Mouse (Mus musculus) forebrain, embryonic 12.5 days (tissue): ENCODE data around the gene Adat3. TPM values are rescaled to one million over a fixed set of nuclear protein-coding genes. Genes with fewer than 3 reads are reported as not detected.

ENCODE experiments used
- ATAC-seq: fragments of 200-750 bp; cut with Nextera tagmentation; 2 replicates; pipeline ENCODE4 v1.8.0; 2017; ENCODE audit warnings: moderate TSS enrichment; ENCODE audit not compliant: low FRiP score
- H3K27ac ChIP-seq: fragments of 300-500 bp; sonication (generic); 2 replicates; pipeline ENCODE4 v1.5.1; 2016; ENCODE audit warnings: mild to moderate bottlenecking
- H3K27me3 ChIP-seq: fragments of 300-500 bp; sonication (generic); 2 replicates; pipeline ENCODE4 v1.6.1; 2016; ENCODE audit warnings: mild to moderate bottlenecking
- H3K36me3 ChIP-seq: fragments of 300-500 bp; sonication (generic); replicated peaks from 2 replicates; pipeline ENCODE4 v1.6.1; 2016; ENCODE audit warnings: mild to moderate bottlenecking
- H3K4me1 ChIP-seq: fragments of 300-500 bp; sonication (generic); 2 replicates; pipeline ENCODE4 v1.6.1; 2016
- H3K4me2 ChIP-seq: fragments of 300-500 bp; sonication (generic); 2 replicates; pipeline ENCODE4 v1.6.1; 2016; ENCODE audit warnings: mild to moderate bottlenecking, moderate library complexity
- H3K4me3 ChIP-seq: fragments of 300-500 bp; sonication (generic); replicated peaks from 2 replicates; pipeline ENCODE4 v1.5.1; 2016; ENCODE audit warnings: mild to moderate bottlenecking
- H3K9ac ChIP-seq: fragments of 300-500 bp; sonication (generic); 2 replicates; pipeline ENCODE4 v1.6.1; 2016; ENCODE audit warnings: mild to moderate bottlenecking
- H3K9me3 ChIP-seq: fragments of 300-500 bp; sonication (generic); 2 replicates; pipeline ENCODE4 v1.6.1; 2016
- WGBS: fragments of 180-500 bp; shearing (Covaris S2); methylation state at CpG from one replicate; pipeline ENCODE4 v1.1.7; 2016; 5-methylcytosine and 5-hydroxymethylcytosine counted together
- polyA plus RNA-seq: library from polyadenylated mRNA; unstranded; fragments of >200 nt; fragmentation: Nextera tagmentation; extraction: Ambion mirVana; gene quantifications from 2 replicates; pipeline ENCODE4 v1.2.1, GENCODE M21; 2016

Gene Adat3
- polyA plus RNA-seq, 1 experiment from 2014 or later: 6.0 TPM

DNA sequence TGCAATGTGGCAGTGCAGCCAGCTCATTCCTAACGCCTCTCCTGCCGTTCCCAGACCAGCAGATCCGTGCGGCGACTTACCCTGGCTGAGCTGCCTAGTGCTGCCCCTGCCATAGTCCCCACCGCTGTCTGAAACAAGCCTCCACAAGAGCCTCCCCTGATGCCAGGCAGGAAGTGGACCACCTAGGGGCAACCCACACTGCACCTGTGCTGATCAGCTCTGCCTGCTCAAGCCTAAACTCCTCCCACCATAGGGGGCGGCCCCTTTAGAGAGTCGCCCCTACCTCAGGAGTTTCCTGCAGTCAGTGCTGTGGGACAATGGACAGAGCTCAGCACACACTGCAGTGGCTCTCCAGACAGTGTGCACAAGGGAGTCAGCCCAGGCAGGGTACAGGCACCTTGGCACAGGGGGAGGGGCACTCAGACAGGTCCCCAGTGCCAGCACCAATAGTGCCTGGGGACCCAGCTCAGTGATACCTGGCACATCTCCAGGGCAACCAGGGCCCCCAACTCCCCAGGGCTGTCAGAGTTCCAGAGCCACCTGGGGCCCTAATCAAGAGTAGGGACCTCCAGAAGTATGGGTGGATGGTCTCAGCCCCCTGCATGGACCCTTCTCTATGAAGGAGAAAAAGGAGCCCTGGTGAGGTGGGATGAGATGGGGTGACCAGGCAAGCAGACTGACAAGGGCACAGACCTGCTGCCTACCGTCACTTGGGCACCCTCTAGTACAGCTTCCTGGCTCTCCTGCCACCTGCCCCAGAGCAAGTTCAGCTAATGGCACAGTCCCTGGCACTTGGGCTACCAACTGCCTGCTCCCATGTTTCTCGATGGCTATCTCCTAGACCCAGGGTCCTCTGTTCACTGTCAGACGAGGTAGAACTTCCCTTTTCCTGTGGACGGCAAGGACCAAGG, 17.8 kb upstream of the Adat3 start:
- H3K9me3 ChIP-seq: no peaks in the 10 kb centered on the region
- peaks cover 25% of the 10 kb centered on the region for H3K4me1 ChIP-seq
- no peak for ATAC-seq
- H3K4me2 ChIP-seq: no peak overlapping the region
- no peak overlapping the region for H3K9ac ChIP-seq
- H3K27ac ChIP-seq: 0 out of 2 replicates have a peak overlapping the region, but pooled peaks have one; percentile 0
- peaks cover 35% of the 10 kb centered on the region for H3K36me3 ChIP-seq
- WGBS: 74% methylated on average over 12 of the region's 12 CpGs
- no peaks in the 10 kb centered on the region for H3K27me3 ChIP-seq
- no peak overlapping the region for H3K4me3 ChIP-seq

DNA sequence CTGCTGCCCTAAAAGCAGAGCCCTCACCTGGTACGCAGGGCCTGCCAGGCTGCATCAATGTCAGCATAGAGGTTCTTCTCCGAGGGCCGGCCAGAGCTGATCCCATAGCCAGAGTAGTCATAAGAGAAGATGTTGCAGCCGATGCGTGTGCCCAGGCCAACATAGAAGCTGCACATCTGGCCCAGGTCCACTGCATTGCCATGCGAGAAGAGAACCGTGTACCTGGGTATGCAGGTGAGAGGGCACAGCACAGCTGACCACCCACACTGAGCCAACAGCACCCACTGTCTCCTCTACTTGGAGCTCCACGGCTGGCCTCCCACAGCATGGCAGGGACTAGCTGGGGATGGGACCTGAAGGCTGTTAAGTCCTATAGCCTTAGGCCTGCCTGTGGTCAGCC, 17.1 kb upstream of the Adat3 start:
- 98% methylated on average over 8 of the region's 8 CpGs for WGBS
- H3K9ac ChIP-seq: no peak overlapping the region
- no peak overlapping the region for H3K27ac ChIP-seq
- no peaks in the 10 kb centered on the region for H3K27me3 ChIP-seq
- H3K9me3 ChIP-seq: no peaks in the 10 kb centered on the region
- H3K4me1 ChIP-seq: peaks cover 25% of the 10 kb centered on the region
- no peak for ATAC-seq
- H3K4me2 ChIP-seq: no peak overlapping the region
- no peak overlapping the region for H3K4me3 ChIP-seq
- H3K36me3 ChIP-seq: peaks cover 35% of the 10 kb centered on the region

DNA sequence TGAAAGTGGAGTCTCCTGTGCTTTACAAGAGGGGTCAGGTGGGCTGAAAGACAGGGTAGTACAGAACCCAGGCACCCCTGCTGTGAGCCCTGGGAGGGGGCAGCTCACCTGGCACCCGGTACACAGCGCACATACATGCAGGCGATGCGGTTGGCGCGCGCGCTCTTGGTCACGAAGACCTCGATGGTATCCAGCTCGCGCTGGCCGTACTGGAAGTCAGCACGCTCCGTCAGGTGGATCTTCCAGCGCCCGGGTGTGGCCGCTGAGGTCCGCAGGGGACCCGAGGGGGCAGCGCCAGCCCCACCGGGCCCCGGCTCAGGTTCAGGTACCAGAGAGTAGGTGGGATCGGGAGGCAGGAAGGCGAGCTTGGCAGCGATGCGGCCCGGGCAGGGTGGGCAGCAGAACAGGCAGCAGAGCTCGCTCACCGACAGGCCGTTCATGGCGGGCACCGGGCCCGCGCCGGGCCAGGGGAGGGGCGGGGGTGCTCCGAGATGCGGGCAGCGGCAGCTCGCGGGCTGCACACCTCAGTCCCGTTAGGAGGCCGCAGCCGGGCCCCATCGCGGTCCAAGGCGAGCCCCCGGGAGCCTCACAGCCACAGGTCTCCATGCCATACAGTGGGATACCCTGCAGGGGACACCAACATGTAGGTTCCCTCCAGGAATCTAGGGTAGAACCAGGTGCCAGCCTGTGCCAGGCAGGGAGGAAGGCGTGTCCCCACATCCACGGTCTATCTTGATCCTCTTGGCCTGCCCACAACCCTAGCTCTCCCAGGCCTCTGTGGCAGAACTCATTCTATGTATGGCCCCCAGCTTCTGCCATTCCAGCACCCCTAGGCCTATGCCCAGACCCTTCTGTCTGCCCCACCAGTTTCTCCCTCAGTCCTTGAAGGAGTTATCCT, 16.0 kb upstream of the Adat3 start:
- H3K4me3 ChIP-seq: no peak overlapping the region
- no peak for ATAC-seq
- peaks cover 35% of the 10 kb centered on the region for H3K36me3 ChIP-seq
- no peak overlapping the region for H3K27ac ChIP-seq
- no peak overlapping the region for H3K9ac ChIP-seq
- peaks cover 25% of the 10 kb centered on the region for H3K4me1 ChIP-seq
- no peaks in the 10 kb centered on the region for H3K27me3 ChIP-seq
- H3K4me2 ChIP-seq: no peak overlapping the region
- no peaks in the 10 kb centered on the region for H3K9me3 ChIP-seq
- 93% methylated on average over 36 of the region's 51 CpGs for WGBS

DNA sequence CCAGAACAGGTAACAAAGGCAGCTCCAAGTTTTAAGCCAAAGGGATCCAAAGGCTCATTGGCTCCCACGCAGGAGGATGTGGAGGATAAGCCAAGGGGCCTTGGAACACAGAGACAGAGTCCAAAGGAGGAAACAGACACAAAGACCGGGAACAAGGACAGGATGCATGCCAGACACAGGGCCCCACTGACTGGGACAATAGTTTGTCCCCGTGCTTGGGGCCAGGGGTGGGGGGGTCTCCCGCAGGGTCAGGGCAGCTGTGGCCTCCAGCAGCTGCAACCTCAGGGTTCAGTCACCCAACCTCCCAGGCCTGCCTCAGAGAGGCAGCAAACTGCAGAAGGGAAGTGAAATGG, 15.4 kb upstream of the Adat3 start:
- no peaks in the 10 kb centered on the region for H3K9me3 ChIP-seq
- no peak for ATAC-seq
- H3K4me3 ChIP-seq: no peak overlapping the region
- peaks cover 35% of the 10 kb centered on the region for H3K36me3 ChIP-seq
- H3K27me3 ChIP-seq: no peaks in the 10 kb centered on the region
- H3K4me2 ChIP-seq: no peak overlapping the region
- H3K4me1 ChIP-seq: peaks cover 25% of the 10 kb centered on the region
- 45% methylated on average over 4 of the region's 4 CpGs for WGBS
- H3K27ac ChIP-seq: no peak overlapping the region
- H3K9ac ChIP-seq: no peak overlapping the region

DNA sequence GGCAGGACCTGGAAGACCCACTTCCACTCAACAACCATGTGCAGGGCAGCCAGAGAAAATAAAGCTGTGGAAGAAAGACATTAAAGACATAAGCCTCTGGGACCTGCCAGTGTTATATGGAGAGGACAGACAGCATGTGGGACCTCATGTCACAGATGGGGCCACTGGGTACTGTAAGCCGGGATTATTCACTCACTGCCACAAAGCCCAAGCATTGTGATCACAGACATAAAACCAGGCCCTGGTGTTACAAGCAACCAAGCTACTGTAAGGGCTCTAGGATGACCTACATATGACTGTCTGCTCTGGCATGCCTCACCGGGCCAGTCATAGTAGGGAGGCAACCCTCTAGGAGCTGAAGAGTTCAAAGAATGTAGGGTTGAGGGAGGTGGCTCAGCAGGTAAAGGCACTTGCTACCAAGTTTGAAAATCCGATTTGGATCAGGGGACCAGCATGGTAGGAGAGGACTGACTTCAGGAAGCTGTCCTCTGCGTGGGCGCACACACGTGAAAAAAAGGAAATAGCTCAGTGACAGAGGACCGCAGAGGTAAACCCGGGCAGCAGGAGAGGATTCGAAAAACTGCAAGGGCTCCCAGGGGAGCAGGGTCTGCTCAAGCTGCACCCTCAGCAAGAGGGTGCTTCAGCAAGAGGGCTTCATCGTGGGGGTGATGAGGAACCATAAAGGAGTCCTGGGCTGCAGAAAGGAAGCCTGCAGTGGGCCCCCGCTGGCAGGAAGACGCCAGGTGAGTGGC, 13.4 kb upstream of the Adat3 start:
- no peak; the same call in 1 of the 2 replicates for ATAC-seq
- H3K36me3 ChIP-seq: peaks cover 22% of the 10 kb centered on the region
- no peaks in the 10 kb centered on the region for H3K9me3 ChIP-seq
- peak overlapping the region; percentile 98 for H3K4me2 ChIP-seq
- no peaks in the 10 kb centered on the region for H3K27me3 ChIP-seq
- 0 out of 2 replicates have a peak overlapping the region, but pooled peaks have one; percentile 37 for H3K27ac ChIP-seq
- peaks cover 25% of the 10 kb centered on the region for H3K4me1 ChIP-seq
- H3K9ac ChIP-seq: peak overlapping the region; percentile 86
- peak overlapping the region; percentile 88 for H3K4me3 ChIP-seq
- 21% methylated on average over 12 of the region's 12 CpGs for WGBS

DNA sequence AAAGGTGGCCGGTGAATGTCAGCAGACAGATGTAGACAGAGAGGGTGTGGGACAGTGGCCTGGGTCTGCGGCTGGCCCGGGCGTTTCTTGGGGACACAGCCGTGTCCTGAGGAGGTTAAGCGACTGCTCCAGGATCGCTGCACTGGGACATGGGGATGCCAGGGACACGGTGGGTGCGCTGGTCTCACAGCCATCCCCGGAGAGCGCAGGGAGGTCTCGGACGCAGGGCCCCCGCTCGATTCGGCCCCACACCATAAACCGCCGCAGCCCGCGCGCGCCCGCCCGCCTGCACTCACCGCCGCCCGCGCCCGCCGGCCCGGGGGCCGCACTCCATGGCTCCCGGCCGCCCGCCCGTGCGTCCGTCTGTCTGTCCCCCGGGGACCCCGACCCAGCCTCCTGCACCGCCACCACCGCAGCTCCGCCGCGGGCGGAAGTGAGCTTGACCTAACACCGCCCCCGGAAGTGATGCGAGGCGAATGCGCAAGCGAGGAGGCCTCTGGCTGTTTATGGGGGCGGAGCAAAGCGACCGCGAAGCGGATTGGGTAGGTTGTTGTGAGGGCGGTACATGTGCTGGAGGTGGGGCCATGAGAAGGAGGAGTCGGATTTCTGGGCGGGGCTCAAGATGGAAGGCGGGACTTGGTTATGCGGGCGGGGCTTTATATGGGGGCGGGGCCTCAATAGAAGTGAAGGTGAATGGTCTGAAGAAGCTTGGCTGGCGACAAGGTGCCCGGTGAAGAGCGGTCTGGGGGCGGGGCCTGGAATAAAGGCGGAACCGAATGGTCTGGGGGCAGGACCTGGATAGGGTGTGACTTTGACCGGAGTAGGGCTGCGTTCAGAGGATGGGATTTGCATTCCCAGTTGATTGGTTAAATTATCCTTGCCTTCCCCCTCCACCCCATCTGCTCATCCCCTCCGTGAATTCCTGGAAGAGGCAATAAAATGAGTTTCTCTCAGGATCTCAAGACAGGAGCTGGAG, 12.5 kb upstream of the Adat3 start, which contains the start of gene Abhd17a:
Gene Abhd17a (minus strand): TSS at position 463 of the 976 bp plus-strand sequence.
- WGBS: under 1% methylated on average over 73 of the region's 73 CpGs

DNA sequence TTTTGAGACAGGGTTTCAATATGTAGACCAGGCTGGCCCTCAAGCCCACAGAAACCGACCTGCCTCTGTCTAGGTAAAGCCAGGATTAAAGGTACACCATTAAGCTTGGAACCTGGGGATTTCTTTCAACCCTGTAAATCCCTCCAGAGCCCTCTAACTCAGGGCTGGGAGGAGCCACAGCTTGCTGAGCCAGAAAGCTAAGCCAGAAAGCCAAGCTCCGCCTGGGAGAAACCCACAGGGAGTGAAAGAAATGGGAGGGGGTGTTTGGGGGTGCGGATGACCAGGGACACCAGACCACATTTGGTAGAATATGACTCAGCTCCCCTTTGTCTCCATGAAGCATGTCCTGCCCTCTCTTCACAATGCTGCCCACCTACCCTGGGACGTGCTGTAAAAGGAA, 6.4 kb upstream of the Adat3 start:
- no peak for ATAC-seq
- H3K27ac ChIP-seq: no peak overlapping the region
- no peaks in the 10 kb centered on the region for H3K36me3 ChIP-seq
- H3K9me3 ChIP-seq: no peaks in the 10 kb centered on the region
- H3K4me3 ChIP-seq: no peak overlapping the region
- H3K4me2 ChIP-seq: no peak overlapping the region
- no peaks in the 10 kb centered on the region for H3K4me1 ChIP-seq
- WGBS: 35% methylated on average over 4 of the region's 4 CpGs
- H3K9ac ChIP-seq: no peak overlapping the region
- peaks cover 9% of the 10 kb centered on the region; the same call in 1 of the 2 replicates for H3K27me3 ChIP-seq

More for the DNA sequence above, 12.5 kb upstream of the Adat3 start, which contains the start of gene Abhd17a:
- peak within 1 kb of the TSS; percentile 88 for H3K4me3 ChIP-seq
- H3K27ac ChIP-seq: peak within 1 kb of the TSS; percentile 37; the same call in 1 of the 2 replicates
- peak; percentile 97 for ATAC-seq
- H3K27me3 ChIP-seq: no peaks in the 10 kb centered on the region
- no peaks in the 10 kb centered on the region for H3K9me3 ChIP-seq
- peaks cover 25% of the 10 kb centered on the region for H3K4me1 ChIP-seq
- peaks cover 15% of the 10 kb centered on the region for H3K36me3 ChIP-seq
- peak within 1 kb of the TSS; percentile 86 for H3K9ac ChIP-seq
- peak within 1 kb of the TSS; percentile 98 for H3K4me2 ChIP-seq

DNA sequence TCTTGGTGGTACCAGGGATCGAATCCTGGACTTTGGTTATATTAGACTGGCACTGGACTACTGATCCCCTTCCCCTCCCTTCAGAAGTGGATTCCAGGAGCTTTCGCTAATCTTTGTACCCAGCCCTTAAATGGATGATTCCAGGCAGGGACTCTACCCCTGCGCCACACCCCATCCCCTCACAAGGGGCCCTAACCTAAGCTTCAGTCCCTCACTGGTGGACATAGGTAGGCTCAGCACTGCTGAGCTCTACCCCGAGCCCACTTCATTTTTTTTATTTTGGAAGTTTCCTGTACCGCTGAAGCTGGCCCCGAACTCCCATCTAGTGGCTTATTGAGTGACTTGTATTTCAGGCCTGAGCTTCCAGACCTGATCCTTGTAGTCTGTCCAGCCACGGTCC, 684 bp downstream of the Adat3 start:
- Histone ChIP-seq H3K4me1 (peaks cover 23% of the 10 kb centered on the region), H3K36me3 (peaks cover 23% of the 10 kb centered on the region), H3K27ac (peak overlapping the region; percentile 86), H3K4me3 (peak overlapping the region; percentile 73), H3K9me3 (no peaks in the 10 kb centered on the region), H3K4me2 (peak overlapping the region; percentile 95), H3K9ac (peak overlapping the region; percentile 66), H3K27me3 (no peaks in the 10 kb centered on the region)
- 35% methylated on average over 7 of the region's 7 CpGs for WGBS
- peak; percentile 13; the same call in 1 of the 2 replicates for ATAC-seq

DNA sequence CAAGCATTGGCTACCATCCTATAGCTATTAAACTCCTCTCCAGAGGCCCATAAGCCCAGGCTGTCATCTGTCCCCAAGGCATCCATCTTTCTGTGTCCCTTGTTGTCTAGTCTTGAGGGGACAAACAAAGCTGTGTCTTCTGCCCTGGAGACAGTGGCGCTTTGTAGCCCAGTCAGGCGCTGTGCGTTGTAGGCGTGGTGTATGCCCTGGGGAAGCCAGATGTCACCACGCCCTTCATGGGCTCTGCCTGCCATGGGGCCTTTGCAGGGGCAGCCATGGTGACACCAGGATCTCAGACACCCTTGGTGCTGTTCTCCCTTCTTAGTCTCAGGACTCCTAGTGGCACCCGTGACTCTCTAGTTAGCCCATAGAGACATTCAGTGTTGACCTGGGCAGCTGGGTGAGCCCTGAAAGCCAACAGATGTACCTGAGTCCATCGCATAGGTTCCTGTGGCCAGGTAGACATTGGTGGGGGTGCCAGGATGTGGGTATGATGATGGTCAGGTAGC, 1.4 kb downstream of the Adat3 start:
- Histone ChIP-seq H3K9me3 (no peaks in the 10 kb centered on the region), H3K4me3 (peak overlapping the region; percentile 73), H3K36me3 (peaks cover 30% of the 10 kb centered on the region), H3K9ac (peak overlapping the region; percentile 66), H3K27me3 (no peaks in the 10 kb centered on the region), H3K27ac (peak overlapping the region; percentile 86; the same call in 1 of the 2 replicates), H3K4me2 (peak overlapping the region; percentile 95), H3K4me1 (peaks cover 23% of the 10 kb centered on the region)
- ATAC-seq: no peak
- 86% methylated on average over 7 of the region's 7 CpGs for WGBS

DNA sequence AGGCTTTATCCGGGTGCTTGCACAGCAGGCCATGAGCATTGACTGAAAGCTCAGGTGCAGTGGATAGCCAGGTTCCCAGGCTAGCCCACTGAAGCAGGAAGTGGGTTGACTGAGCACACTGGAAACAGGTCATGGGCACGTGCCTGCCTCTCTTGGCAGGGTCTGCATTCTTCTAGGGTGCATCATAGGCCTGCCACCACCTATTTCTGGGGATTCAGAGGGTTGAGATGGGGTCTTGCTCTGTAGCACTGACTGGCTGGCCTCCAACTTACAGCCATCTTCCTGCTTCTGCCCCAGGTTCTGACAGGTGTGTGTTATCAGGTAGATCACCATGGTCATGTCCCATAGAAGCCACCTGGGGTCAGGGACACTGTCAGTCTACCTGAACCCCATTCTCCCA, 2.3 kb downstream of the Adat3 start:
- H3K4me3 ChIP-seq: no peak overlapping the region
- WGBS: 85% methylated on average over 2 of the region's 2 CpGs

More for the DNA sequence above, 2.3 kb downstream of the Adat3 start:
- Histone ChIP-seq H3K36me3 (peaks cover 39% of the 10 kb centered on the region), H3K4me2 (no peak overlapping the region), H3K9ac (no peak overlapping the region), H3K27ac (no peak overlapping the region), H3K4me1 (peaks cover 23% of the 10 kb centered on the region), H3K27me3 (no peaks in the 10 kb centered on the region), H3K9me3 (no peaks in the 10 kb centered on the region)
- no peak for ATAC-seq
